Mouse (Mus musculus): ENCODE data around the gene Cd69. TPM values are rescaled to one million over a fixed set of nuclear protein-coding genes. Genes with fewer than 3 reads are reported as not detected.

The Cd69 gene
- polyA plus RNA-seq, 1 experiment from 2014 or later = 0.59 TPM

- Histone ChIP-seq H3K4me3 (replicated peaks) (no peak overlapping the region), H3K27ac (no peak overlapping the region), H3K9me3 (no peaks in the 10 kb centered on the region), H3K9ac (no peak overlapping the region), H3K4me2 (no peak overlapping the region), H3K36me3 (no peaks in the 10 kb centered on the region), H3K4me1 (no peaks in the 10 kb centered on the region), H3K27me3 (replicated peaks) (no peaks in the 10 kb centered on the region)
- 56% methylated on average over 3 of the region's 3 CpGs for WGBS
- ATAC-seq (ENCODE audit: insufficient read depth, low FRiP score, low read depth) = no peak
These were observed 478 bp upstream of the Cd69 start for GRCm38 (mm10) chr6:129275624-129276203.

GRCm38 (mm10) chr6:129274476-129274875, 760 bp downstream of the Cd69 start:
- no peaks in the 10 kb centered on the region for H3K9me3 ChIP-seq
- no peak overlapping the region for H3K4me2 ChIP-seq
- no peaks in the 10 kb centered on the region for H3K27me3 ChIP-seq (replicated peaks)
- no peak for ATAC-seq (ENCODE audit: insufficient read depth, low FRiP score, low read depth)
- H3K27ac ChIP-seq = no peak overlapping the region
- H3K36me3 ChIP-seq = no peaks in the 10 kb centered on the region
- WGBS = 73% methylated on average over 2 of the region's 2 CpGs
- no peak overlapping the region for H3K4me3 ChIP-seq (replicated peaks)
- H3K9ac ChIP-seq = no peak overlapping the region
- no peaks in the 10 kb centered on the region for H3K4me1 ChIP-seq

- WGBS = 61% methylated on average over 3 of the region's 3 CpGs
- no peak overlapping the region for H3K4me2 ChIP-seq
These were observed 1.6 kb downstream of the Cd69 start for GRCm38 (mm10) chr6:129273662-129274061.

GRCm38 (mm10) chr6:129266438-129267022, 8.7 kb downstream of the Cd69 start:
- Histone ChIP-seq H3K4me3 (replicated peaks) (no peak overlapping the region), H3K36me3 (no peaks in the 10 kb centered on the region), H3K27me3 (replicated peaks) (no peaks in the 10 kb centered on the region), H3K4me1 (no peaks in the 10 kb centered on the region), H3K27ac (no peak overlapping the region), H3K9ac (no peak overlapping the region), H3K4me2 (no peak overlapping the region), H3K9me3 (no peaks in the 10 kb centered on the region)
- ATAC-seq (ENCODE audit: insufficient read depth, low FRiP score, low read depth) = no peak
- 78% methylated on average over 1 of the region's 1 CpGs for WGBS

More at GRCm38 (mm10) chr6:129273662-129274061, 1.6 kb downstream of the Cd69 start:
- H3K27me3 ChIP-seq (replicated peaks) = no peaks in the 10 kb centered on the region
- H3K4me1 ChIP-seq = no peaks in the 10 kb centered on the region
- H3K36me3 ChIP-seq = no peaks in the 10 kb centered on the region
- no peak overlapping the region for H3K27ac ChIP-seq
- no peaks in the 10 kb centered on the region for H3K9me3 ChIP-seq
- no peak overlapping the region for H3K4me3 ChIP-seq (replicated peaks)
- H3K9ac ChIP-seq = no peak overlapping the region
- no peak for ATAC-seq (ENCODE audit: insufficient read depth, low FRiP score, low read depth)

- H3K36me3 ChIP-seq = no peaks in the 10 kb centered on the region
- ATAC-seq (ENCODE audit: insufficient read depth, low FRiP score, low read depth) = no peak
- no peak overlapping the region for H3K27ac ChIP-seq
- H3K27me3 ChIP-seq (replicated peaks) = no peaks in the 10 kb centered on the region
- no peaks in the 10 kb centered on the region for H3K9me3 ChIP-seq
- H3K4me1 ChIP-seq = no peaks in the 10 kb centered on the region
- no peak overlapping the region for H3K4me2 ChIP-seq
- 72% methylated on average over 3 of the region's 3 CpGs for WGBS
- no peak overlapping the region for H3K9ac ChIP-seq
- H3K4me3 ChIP-seq (replicated peaks) = no peak overlapping the region
These were observed 9.4 kb downstream of the Cd69 start for GRCm38 (mm10) chr6:129265821-129266220.

GRCm38 (mm10) chr6:129260940-129261339, 14.3 kb downstream of the Cd69 start:
- ATAC-seq (ENCODE audit: insufficient read depth, low FRiP score, low read depth) = no peak
- Histone ChIP-seq H3K4me1 (no peaks in the 10 kb centered on the region), H3K27ac (no peak overlapping the region), H3K9ac (no peak overlapping the region), H3K27me3 (replicated peaks) (no peaks in the 10 kb centered on the region), H3K9me3 (no peaks in the 10 kb centered on the region), H3K4me2 (no peak overlapping the region), H3K4me3 (replicated peaks) (no peak overlapping the region), H3K36me3 (no peaks in the 10 kb centered on the region)
- 87% methylated on average over 4 of the region's 4 CpGs for WGBS

GRCm38 (mm10) chr6:129260034-129260433, 15.2 kb downstream of the Cd69 start:
- no peak overlapping the region for H3K4me2 ChIP-seq
- H3K36me3 ChIP-seq = no peaks in the 10 kb centered on the region
- H3K9me3 ChIP-seq = no peaks in the 10 kb centered on the region
- H3K4me3 ChIP-seq (replicated peaks) = no peak overlapping the region
- no peak for ATAC-seq (ENCODE audit: insufficient read depth, low FRiP score, low read depth)
- no peak overlapping the region for H3K9ac ChIP-seq
- no peaks in the 10 kb centered on the region for H3K4me1 ChIP-seq
- no peak overlapping the region for H3K27ac ChIP-seq
- H3K27me3 ChIP-seq (replicated peaks) = no peaks in the 10 kb centered on the region

- no peaks in the 10 kb centered on the region for H3K4me1 ChIP-seq
- H3K36me3 ChIP-seq = no peaks in the 10 kb centered on the region
- H3K9me3 ChIP-seq = no peaks in the 10 kb centered on the region
- H3K4me2 ChIP-seq = no peak overlapping the region
- no peak overlapping the region for H3K9ac ChIP-seq
- 58% methylated on average over 7 of the region's 7 CpGs for WGBS
- no peak for ATAC-seq (ENCODE audit: insufficient read depth, low FRiP score, low read depth)
- H3K27ac ChIP-seq = no peak overlapping the region
- H3K27me3 ChIP-seq (replicated peaks) = no peaks in the 10 kb centered on the region
- no peak overlapping the region for H3K4me3 ChIP-seq (replicated peaks)
These were observed 19.2 kb downstream of the Cd69 start for GRCm38 (mm10) chr6:129256018-129256417.

GRCm38 (mm10) chr6:129254949-129255602, 20.2 kb downstream of the Cd69 start:
- H3K4me1 ChIP-seq = no peaks in the 10 kb centered on the region
- no peak overlapping the region for H3K9ac ChIP-seq
- no peak overlapping the region for H3K27ac ChIP-seq
- 12% methylated on average over 4 of the region's 4 CpGs for WGBS
- no peak overlapping the region for H3K4me3 ChIP-seq (replicated peaks)
- no peak overlapping the region for H3K4me2 ChIP-seq
- no peaks in the 10 kb centered on the region for H3K9me3 ChIP-seq
- H3K27me3 ChIP-seq (replicated peaks) = no peaks in the 10 kb centered on the region
- H3K36me3 ChIP-seq = no peaks in the 10 kb centered on the region
- ATAC-seq (ENCODE audit: insufficient read depth, low FRiP score, low read depth) = no peak

GRCm38 (mm10) chr6:129254314-129254713, 20.9 kb downstream of the Cd69 start:
- ATAC-seq (ENCODE audit: insufficient read depth, low FRiP score, low read depth) = no peak
- no peaks in the 10 kb centered on the region for H3K27me3 ChIP-seq (replicated peaks)
- no peaks in the 10 kb centered on the region for H3K4me1 ChIP-seq
- H3K4me2 ChIP-seq = no peak overlapping the region
- no peaks in the 10 kb centered on the region for H3K9me3 ChIP-seq
- no peaks in the 10 kb centered on the region for H3K36me3 ChIP-seq
- no peak overlapping the region for H3K9ac ChIP-seq
- no peak overlapping the region for H3K4me3 ChIP-seq (replicated peaks)
- WGBS = 62% methylated on average over 4 of the region's 4 CpGs
- H3K27ac ChIP-seq = no peak overlapping the region

- Histone ChIP-seq H3K27ac (no peak overlapping the region), H3K4me2 (no peak overlapping the region), H3K4me1 (no peaks in the 10 kb centered on the region), H3K9me3 (no peaks in the 10 kb centered on the region), H3K27me3 (replicated peaks) (no peaks in the 10 kb centered on the region), H3K36me3 (no peaks in the 10 kb centered on the region), H3K9ac (no peak overlapping the region), H3K4me3 (replicated peaks) (no peak overlapping the region)
- ATAC-seq (ENCODE audit: insufficient read depth, low FRiP score, low read depth) = no peak
These were observed 27.0 kb downstream of the Cd69 start for GRCm38 (mm10) chr6:129248243-129248642.

GRCm38 (mm10) chr6:129246992-129247391, 28.2 kb downstream of the Cd69 start:
- H3K27ac ChIP-seq = no peak overlapping the region
- ATAC-seq (ENCODE audit: insufficient read depth, low FRiP score, low read depth) = no peak
- H3K9me3 ChIP-seq = no peaks in the 10 kb centered on the region
- no peaks in the 10 kb centered on the region for H3K4me1 ChIP-seq
- no peaks in the 10 kb centered on the region for H3K27me3 ChIP-seq (replicated peaks)
- no peaks in the 10 kb centered on the region for H3K36me3 ChIP-seq
- no peak overlapping the region for H3K4me3 ChIP-seq (replicated peaks)
- 47% methylated on average over 1 of the region's 1 CpGs for WGBS
- H3K9ac ChIP-seq = no peak overlapping the region
- H3K4me2 ChIP-seq = no peak overlapping the region

Data from stomach, embryonic 15.5 days (tissue).